Mouse (Mus musculus): ENCODE data around the gene Kcnh4.
"Not testable (repeated sequence)": the region's sequence is repeated elsewhere in the genome, so short reads cannot be mapped to it uniquely, and the experiment has no call there.

Gene Kcnh4

DNA sequence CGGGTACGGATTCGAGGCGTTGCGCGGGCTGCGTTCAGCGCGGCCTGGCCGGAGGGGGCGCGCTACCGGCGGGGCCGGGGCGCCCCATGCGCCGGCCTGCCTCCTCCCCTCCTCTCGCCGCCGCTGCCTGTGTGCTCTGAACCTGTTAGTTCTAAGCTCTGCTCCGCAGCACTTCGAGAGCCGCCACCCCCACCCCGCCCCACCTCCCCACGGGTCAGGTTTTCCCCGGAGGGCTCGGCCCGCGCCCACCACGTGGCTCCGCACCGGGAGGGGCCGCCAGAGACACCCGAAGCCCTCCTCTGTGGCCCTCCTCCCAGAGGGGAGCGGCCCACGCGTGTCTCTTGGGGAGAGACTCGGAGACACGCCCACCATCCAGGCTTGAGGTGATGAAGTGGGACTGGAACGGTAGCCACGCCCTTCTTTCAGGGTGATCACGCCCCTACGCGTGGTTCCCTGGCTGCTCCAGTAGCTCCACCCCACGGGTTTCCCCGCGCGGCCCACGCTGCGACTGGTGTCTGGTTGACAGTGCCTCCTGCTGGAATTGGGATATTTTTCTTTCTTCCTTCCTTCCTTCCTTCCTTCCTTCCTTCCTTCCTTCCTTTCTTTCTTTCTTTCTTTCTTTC, at the start of gene Kcnh4:
Gene Kcnh4, minus strand, starts transcription at position 332 of the 623 bp plus-strand sequence.
- DNase-seq (ENCODE audit: low spot score): peak; percentile 70

DNA sequence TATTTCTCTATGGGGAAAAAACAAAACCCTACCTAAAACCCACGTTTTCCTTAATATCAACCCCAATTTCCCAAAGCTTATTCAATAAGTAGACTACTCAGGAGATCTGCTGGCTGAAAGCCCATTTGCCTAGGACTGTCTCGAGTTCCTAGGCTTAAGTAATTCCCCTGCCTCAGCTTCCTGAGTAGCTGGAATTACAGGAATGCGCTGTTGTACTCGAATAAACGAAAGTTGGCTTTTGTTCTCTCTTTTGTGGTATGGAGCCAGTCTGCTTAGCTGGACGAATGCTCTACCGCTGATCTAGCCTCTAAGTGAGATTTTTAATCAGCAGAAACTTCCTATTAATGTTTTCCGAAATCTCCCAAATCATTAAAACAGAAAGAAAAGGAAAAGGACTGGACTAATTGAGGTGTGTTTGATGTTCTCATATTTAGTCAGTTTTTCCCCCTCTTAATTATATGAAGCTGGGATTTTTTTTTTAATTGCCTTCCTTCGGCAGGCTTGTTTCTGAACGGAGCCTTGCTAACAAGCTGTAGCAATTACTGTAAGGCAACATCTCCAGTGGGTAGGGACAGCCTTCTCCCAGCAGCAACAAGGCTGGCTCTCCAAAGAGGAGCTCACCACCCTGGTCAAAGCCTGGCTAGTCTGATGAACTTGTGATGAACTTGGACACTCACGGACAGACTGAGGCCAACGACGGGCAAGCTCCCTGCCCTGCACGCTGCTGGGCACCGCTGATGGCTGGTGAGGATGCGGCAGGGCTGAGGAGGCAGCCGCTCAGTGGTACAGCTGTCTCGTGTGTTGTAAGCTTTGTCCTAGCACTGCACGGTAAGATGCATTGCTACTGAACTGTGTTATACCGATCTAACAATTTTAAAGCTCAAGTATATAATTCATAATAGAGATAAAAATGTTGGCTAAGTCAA, 46.9 kb upstream of the Kcnh4 start:
- DNase-seq (ENCODE audit: low spot score): no peak

DNA sequence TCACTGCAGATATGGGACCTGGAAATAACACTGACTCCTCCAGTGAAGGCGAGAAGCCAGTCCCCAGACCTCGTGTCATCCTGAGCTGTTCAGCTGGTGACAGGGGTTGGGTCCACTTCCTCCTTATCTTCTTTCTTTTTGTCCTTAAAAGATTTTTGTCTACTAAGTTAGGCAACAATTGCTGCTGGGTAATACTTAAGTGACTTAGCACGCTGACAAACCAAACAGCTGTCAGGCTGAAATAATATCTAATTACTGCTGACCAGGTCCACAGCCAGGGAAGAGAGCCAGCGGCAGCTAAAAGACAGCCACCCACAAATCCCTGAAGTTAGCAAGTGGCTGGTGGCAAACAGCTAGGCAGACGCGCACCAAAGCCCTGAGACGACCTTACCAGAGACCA, 45.8 kb upstream of the Kcnh4 start:
- DNase-seq (ENCODE audit: low spot score): no peak

DNA sequence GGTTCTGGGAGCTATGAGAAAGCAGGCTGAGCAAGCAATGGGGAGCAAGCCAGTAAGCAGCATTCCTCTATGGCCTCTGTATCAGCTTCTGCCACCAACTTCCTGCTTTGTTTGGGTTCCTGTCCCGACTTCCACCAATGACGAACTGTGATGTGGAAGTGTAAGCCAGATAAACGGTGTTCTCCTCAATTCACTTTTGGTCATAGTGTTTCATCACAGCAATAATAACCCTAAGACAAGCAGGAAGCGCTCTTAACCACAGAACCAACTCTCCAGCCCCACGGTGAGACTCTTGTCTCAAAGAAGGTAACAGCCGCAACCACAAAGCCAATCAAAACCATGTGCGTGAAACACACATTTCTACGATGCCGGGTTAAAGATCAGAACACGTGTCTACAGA, 44.7 kb upstream of the Kcnh4 start:
- DNase-seq (ENCODE audit: low spot score): no peak

DNA sequence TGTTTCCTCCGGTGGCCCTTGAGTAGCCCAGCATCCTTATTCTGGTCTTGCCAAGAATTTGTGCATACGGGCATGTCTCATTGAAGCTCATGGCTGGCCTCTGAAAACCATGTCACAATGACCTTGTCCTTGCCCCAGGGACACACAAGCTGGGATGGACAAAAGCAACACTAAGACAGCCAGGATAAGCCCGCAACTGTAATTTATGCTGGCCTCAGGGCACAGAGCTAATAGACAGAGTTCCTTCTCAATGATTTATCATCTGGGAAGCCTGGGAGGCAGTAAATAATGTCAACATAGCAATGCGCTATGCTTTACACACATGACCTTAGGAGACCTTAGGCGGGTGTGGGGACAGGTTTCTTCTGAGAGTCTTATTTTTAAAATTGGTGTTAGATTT, 39.7 kb upstream of the Kcnh4 start:
- no peak for DNase-seq (ENCODE audit: low spot score)

DNA sequence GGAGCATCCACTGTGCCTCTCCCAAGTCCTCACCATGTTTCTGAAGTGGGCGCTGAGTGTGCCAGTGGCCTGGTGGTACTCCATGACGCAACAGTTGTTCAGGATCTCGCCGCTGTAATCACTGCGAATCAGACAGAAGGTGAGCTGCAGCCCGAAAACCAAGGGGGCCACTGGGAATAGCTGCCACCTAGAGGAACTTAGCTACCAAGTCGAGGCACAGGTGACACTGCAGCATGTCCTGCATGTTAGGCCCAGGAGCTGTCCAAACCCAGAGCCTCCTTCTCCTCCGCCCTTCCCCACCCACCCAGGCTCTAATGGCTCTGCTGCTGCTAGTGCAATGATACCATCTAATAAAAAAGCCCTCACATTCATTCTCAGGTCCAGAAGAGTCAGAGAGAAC, 36.8 kb upstream of the Kcnh4 start:
- DNase-seq (ENCODE audit: low spot score): no peak

DNA sequence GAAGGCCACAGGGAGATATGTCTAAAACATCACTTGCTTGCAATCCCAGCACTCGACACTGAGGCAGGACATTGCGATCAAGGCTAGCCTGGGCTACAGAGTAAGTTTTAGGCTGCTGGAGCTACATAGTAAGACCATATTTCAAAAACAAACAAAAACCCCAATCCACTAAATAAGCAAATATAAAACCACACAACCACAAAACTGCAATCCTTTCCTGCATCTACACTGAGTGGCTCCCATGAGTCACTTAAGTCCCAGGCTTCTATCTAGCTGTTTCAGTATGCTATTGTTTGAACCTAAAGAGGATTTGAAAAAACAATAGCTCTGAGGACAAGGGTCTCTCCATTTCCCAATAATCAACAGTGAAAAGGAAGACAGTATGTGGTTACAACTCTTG, 35.6 kb upstream of the Kcnh4 start:
- no peak for DNase-seq (ENCODE audit: low spot score)

DNA sequence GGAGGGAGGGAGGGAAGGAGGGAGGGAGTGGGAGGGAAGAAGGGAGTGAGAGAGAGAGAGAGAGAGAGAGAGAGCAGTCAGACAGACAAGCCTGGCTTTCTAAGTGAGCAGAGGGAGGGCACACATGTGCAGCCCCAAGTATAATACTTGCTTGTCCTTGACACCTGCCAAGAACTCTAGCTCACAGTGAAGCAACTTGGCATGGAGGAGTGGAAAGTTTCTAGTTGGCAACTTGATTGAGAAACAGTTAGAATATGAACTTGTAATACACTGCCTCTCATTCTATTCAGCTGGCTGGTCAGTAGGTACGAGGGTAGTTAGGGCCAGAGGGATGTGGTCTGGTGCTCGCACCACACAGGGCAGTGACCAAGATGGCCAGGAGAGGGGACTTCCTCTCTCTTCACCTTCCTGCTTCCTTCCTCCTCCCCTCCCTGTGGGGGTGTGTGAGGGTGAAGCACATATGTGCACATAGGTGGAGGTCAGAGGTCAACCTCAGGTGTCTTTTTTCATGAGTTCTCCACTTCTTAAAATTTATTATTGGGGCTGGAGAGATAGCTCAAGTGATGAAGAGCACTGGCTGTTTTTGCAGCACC, 31.8 kb upstream of the Kcnh4 start:
- DNase-seq (ENCODE audit: low spot score): no peak

DNA sequence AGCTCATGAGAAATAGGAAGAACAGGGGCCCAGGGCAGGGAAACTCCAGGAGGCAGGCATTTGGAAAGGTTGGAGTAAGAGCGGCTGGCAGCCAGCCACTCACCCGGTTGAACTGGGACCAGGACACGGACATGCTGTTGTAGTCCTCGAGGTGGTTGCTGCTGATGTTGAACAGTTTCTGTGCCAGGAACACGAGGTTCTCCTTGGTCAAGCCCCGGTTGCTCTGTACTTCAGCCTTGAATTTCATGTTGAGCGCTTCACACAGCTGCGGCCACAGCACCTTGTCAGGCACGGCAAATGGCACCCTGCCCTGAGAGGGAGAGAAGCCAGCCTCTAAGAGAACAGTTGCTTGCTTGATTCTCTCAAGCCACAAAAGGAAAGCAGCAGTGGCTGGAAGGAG, 30.9 kb upstream of the Kcnh4 start:
- DNase-seq (ENCODE audit: low spot score): not testable (repeated sequence)

DNA sequence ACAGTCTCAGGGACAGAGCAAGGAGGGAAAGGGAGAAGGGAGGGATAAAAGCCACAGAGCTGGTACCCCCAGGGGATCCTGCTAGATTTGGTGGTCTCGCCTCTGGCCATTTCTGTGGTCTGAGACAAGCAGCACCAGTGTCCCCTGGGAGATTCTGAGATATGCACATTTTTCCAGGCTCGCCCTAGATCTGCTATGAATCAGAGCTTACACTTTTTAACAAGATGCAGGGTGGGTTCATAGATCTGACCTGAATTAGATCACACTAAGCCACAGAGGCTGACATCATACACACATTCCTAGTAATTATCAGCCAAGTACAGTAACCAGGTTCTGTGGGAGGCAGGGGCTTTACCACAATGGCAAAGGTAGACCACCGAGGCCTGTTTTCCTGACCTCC, 30.0 kb upstream of the Kcnh4 start:
- DNase-seq (ENCODE audit: low spot score): no peak

DNA sequence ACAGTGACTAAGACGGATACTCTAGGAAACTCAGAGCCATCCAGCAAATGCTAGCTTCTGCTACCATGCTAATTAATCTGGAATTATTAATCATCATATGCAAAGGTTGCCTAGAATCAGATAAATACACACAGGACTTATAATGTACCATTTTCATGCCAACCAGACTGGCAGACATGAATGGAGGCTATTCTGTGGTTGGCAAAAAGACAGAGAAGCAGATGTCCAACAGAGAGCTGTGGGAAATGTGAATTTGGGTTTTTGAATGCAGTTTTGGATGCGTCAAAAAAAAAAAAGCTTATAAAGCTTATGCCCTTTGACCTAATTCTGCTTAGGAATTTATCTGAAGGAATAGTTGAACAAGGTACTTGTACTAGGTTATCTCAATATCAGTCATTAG, 26.0 kb upstream of the Kcnh4 start:
- DNase-seq (ENCODE audit: low spot score): no peak

DNA sequence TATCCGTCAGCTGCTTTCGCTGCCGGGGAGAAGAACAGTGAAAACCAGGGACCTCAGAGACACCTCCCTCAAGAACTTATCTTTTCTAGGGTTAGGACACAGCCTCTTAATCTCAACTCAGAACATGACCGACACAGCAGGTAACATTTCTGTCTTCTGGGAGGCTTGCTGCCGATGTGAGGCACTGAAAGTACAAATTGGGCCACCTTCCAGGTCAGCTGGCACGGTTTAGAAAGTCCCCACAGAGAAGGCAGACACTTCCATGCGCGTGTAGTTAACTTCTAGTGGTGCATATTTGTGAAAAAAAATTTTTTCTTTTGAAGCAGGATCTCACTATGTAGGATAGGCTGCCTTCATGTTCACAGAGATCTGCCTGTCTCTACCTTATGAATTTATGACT, 24.5 kb upstream of the Kcnh4 start:
- no peak for DNase-seq (ENCODE audit: low spot score)

DNA sequence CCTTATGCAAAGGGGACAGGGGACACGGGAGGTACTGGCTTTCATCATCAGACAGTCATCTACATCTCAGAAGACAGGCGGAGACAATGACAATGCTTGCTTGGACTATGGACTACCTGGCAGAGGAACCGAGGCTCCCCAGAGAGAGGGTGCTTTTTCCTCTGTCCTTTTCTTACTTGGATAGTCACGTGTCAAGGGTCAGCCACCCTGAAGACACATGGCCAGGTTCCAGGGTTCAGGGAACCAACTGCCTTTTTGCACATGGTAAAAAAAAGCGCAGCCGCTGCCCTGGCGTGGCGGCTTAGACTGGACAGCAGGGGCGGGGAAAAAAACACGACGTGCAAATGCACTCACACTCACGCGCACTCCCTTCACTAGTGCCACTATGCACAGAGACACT, 22.8 kb upstream of the Kcnh4 start:
- DNase-seq (ENCODE audit: low spot score): no peak

DNA sequence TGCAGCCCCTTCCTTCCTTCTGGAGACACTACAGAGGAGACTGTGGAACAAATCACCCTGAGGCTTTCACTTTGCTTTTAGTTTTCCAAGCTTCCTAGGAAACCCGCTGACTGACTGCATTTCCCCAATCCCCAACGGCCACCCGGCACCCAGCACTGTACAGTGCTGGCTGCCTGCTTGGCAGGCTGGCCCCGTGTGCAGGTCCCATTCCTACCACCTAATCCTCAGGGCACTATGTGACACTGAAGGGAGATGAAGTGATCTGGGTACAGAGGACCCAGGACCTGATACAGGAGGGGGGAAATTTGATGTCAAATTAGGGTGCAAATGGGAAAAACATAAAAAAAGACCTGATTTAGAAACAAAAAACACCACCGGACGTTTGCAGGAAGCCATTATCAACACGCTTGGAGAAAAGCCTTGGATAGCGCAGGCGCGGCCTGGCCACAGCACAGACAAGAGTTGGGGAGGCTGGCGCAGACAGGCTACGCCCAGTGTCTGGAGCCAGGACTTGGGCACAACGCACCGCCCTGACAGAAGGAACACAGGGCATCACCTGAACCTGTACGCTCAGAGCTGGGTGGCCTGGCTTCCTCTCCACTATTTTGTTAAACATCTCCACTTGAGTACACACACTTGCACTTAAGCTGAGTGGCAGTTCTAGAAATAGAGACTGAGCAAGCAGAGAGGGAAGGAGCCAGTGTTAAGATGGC, 22.2 kb upstream of the Kcnh4 start:
- no peak for DNase-seq (ENCODE audit: low spot score)

DNA sequence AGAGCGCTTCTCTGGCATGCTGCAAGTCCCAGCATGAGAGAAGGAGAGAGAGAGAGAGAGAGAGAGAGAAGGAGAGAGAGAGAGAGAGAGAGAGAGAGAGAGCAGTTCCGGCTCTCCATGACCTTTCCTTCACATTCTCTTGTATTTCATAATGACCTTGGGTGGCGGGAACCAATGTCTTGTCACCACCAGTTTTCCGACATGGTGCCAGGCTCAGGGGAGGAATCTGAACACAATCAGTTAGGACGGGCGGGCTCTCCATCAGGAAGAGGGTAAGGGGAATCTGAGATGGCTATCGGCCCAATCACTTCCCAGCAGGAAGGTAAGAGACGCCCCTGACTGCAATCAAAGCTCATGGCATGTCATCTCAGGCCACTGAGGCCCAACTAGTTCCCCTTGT, 20.5 kb upstream of the Kcnh4 start:
- no peak for DNase-seq (ENCODE audit: low spot score)

DNA sequence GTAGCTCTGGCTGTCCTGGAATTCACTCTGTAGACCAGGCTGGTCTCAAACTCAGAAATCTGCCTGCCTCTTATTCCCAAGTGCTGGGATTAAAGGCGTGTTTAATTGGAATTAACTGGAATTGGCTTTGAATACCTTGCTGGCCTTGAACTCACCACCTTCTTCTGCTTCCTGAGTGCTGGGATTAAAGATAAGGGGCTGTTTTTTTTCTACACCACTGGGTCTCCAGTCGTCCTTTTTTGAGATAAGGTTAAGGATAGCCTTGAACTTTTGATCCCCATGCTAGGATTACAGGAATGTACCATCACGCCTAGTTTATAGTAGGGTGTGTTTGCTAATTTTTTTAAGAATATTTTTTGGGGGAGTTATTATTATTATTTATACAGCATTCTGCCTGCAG, 18.3 kb upstream of the Kcnh4 start:
- no peak for DNase-seq (ENCODE audit: low spot score)

DNA sequence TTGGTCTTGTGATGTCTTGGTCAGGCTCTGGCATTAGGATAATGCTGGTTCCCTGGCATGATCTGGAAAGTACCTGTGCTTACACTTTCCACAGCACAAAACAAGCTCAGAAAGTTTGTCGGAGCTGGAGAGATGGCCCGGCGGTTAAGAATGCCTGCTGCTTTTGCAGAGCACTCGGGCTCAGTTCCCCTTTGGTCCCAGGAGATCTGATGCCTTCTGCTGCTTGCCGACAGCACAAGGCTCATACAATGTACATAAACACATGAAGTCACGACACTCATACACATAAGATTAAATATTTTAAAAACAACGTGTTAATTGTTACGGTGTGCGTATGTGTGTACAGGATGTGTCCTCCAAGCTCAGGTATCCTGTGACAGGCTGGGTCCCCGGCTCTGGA, 16.2 kb upstream of the Kcnh4 start:
- peak; percentile 12 for DNase-seq (ENCODE audit: low spot score)

DNA sequence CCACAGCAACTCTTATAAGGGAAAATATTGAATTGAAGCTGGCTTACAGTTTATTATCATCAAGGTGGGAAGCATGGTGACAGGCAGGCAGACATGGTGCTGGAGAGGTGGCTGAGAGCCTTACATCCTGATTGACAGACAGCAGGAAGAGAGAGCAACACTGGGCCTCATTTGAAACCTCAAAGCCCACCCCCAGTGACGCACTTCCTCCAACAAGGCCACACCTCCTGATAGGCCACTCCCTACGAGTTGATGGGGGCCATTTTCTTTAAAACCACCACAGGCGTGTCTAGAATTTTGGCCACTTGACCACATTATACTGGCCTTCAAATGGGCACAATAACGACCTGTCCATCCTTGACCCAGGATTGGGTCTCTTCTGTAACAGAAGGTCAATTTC, 14.5 kb upstream of the Kcnh4 start:
- no peak for DNase-seq (ENCODE audit: low spot score)

DNA sequence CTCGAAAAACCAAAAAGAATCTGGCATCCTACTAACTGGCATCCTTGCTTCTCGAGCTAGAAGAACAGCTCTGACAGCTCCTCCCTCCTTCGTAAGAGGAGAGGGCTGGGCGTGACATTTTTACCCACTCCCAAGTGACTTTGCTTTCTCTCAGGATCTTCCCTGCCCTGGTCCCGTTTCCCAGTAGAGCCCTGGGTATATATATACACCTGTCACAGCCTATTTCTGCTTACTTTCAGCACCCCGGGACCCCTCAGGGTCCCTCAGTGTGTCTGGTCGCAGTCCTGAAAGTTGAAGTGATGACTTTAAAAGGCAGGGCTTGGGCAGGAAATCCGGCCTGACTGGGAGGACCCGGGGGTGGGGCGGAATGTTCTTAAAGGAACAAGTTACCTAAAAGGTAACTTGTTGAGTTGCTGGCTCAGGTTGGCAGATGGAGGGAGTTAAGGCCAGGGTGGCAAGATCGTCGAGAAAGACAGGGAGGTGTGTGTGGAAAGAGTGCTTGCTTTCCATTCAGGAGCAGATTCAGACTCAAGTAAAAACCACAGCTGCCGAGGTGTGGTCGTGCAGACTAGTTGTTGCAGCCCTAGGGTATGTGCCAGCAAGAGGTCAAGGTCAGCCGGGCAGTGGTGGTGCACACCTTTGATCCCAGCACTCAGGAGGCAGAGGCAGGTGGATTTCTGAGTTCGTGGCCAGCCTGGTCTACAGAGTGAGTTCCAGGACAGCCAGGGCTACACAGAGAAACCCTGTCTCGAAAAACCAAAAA, 11.1 kb upstream of the Kcnh4 start, which contains the start of gene Ghdc:
Gene Ghdc, minus strand, starts transcription at position 312 of the 763 bp plus-strand sequence.
- peak; percentile 56 for DNase-seq (ENCODE audit: low spot score)

DNA sequence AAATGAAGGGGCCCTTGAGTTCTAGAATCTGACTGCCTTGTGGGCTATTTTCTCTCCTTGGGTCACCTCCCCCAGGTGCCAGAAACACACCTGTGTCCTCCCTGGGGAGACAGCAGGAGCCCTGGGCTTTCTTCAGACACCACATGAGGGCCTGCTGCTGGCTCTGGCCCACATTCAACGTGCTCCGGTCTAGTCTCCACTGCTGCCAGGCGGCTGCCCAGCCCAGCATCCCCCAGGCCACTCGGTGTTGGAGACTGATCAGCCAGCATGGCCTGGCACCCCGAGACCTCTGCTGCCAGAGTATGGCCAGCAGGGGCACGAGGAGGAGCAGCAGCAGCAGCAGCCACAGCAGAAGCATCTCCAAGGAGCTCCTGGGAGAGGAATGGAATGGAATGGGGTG, 10.2 kb upstream of the Kcnh4 start:
- no peak for DNase-seq (ENCODE audit: low spot score)

DNA sequence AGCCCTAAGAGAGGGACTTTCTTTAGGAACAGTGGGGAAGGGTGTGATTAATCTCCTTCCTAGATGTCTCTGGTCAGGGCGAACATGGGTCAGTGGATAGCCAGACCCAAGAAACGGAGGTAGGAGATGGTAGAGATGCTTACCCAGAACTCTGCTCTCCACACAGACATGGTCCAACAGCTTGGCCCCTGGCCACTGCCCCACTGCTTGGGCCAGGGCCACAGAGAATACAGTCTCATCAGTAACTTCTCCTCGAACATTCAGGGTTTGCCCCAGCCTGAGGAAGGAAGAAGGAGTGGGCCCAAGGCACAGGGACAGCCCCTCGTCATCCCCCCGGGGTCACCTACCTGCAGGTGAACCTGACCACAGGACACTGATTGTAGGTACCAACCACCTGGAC, 8.1 kb upstream of the Kcnh4 start:
- DNase-seq (ENCODE audit: low spot score): no peak

DNA sequence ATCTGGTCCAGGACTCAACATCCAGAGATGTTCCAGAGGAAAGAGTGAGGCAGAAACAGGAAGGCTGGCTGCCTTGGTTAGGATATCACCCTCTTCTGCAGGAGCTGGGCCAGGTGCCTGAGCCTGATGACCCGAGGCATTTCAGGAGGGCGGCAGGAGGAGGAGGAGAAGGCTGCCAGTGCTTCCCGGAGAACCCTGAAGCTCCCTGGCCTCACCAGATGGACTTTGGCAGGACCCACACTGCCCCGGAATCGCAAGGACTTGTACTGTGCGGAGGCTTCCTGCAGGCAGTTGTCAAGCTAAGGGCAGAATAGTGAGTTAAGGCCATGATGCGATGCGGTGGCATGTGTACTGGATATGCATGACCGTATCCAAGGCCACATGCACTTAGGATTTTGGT, 7.0 kb upstream of the Kcnh4 start:
- DNase-seq (ENCODE audit: low spot score): no peak

Measured in spleen, adult 12 weeks (tissue).